Mouse (Mus musculus) MEL (cell line): ENCODE data around the gene Fbxo21. TPM values are rescaled to one million over a fixed set of nuclear protein-coding genes. Genes with fewer than 3 reads are reported as not detected.

Source experiments
- DNase-seq: peaks from one replicate; pipeline ENCODE4 v3.0.0; 2011; ENCODE audit warnings: low read depth, low spot score
- H3K27ac ChIP-seq: 2 replicates; pipeline ENCODE4 v1.5.1; 2012; ENCODE audit warnings: low read depth, mild to moderate bottlenecking, control low read depth, low read length, moderate library complexity; ENCODE audit not compliant: control insufficient read depth
- H3K27me3 ChIP-seq, 2 experiments: fragments of 150-350 bp in 1 of 2; sonication (generic) in 1 of 2; 2 replicates each; pipeline ENCODE4 v1.6.1; 2012; ENCODE audit warnings: low read length in 2 of 2, mild to moderate bottlenecking in 2 of 2, improper control_type of control experiment in 1 of 2, moderate library complexity in 1 of 2; ENCODE audit not compliant: insufficient read depth in 2 of 2, control insufficient read depth in 1 of 2
- H3K36me3 ChIP-seq, 2 experiments: 2 replicates each; pipeline ENCODE4 v1.6.1; 2012 to 2014; ENCODE audit warnings: low read length in 2 of 2, improper control_type of control experiment in 1 of 2, inconsistent platforms in 1 of 2, mild to moderate bottlenecking in 1 of 2; ENCODE audit not compliant: insufficient read depth in 2 of 2, control insufficient read depth in 1 of 2
- H3K4me1 ChIP-seq, 2 experiments: fragments of 150-350 bp in 1 of 2; sonication (generic) in 1 of 2; 2 replicates each; pipeline ENCODE4 v1.6.1; 2012; ENCODE audit warnings: low read length in 2 of 2, improper control_type of control experiment in 1 of 2, mild to moderate bottlenecking in 1 of 2; ENCODE audit not compliant: insufficient read depth in 2 of 2, control insufficient read depth in 1 of 2
- H3K4me3 ChIP-seq, 2 experiments: fragments of 150-350 bp in 1 of 2; sonication (generic) in 1 of 2; 2 replicates each; pipeline ENCODE4 v1.5.1; 2012; ENCODE audit warnings: low read depth in 2 of 2, low read length in 2 of 2, mild to moderate bottlenecking in 2 of 2, moderate library complexity in 2 of 2, control low read depth in 1 of 2, improper control_type of control experiment in 1 of 2; ENCODE audit not compliant: control insufficient read depth in 1 of 2, insufficient read depth in 1 of 2
- H3K79me2 ChIP-seq: 2 replicates; pipeline ENCODE4 v1.6.1; 2012; ENCODE audit warnings: mild to moderate bottlenecking, low read length, moderate library complexity; ENCODE audit not compliant: control insufficient read depth, poor library complexity, insufficient read depth
- H3K9ac ChIP-seq: 2 replicates; pipeline ENCODE4 v1.6.1; 2012; ENCODE audit warnings: low read depth, mild to moderate bottlenecking, control low read depth, low read length, moderate library complexity; ENCODE audit not compliant: control insufficient read depth, poor library complexity, severe bottlenecking
- H3K9me3 ChIP-seq: fragments of 150-350 bp; sonication (generic); replicated peaks from 2 replicates; pipeline ENCODE4 v1.6.1; 2012; ENCODE audit warnings: mild to moderate bottlenecking, low read length, improper control_type of control experiment, moderate library complexity; ENCODE audit not compliant: insufficient read depth
- CTCF ChIP-seq, 3 experiments: IDR thresholded peaks in 2 of 3; conservative IDR thresholded peaks in 1 of 3; 2 replicates each; pipeline ENCODE4 v1.5.1; 2011 to 2012; ENCODE audit warnings: low read length in 3 of 3, low read depth in 2 of 3, mild to moderate bottlenecking in 2 of 3, improper control_type of control experiment in 1 of 3, inconsistent platforms in 1 of 3, mixed read lengths in 1 of 3, moderate library complexity in 1 of 3; ENCODE audit not compliant: control insufficient read depth in 1 of 3, insufficient read depth in 1 of 3, poor library complexity in 1 of 3, severe bottlenecking in 1 of 3
- ELF1 ChIP-seq: IDR thresholded peaks from 2 replicates; pipeline ENCODE4 v1.6.1; 2014; ENCODE audit warnings: low read depth, mild to moderate bottlenecking, inconsistent platforms, low read length, improper control_type of control experiment, moderate library complexity
- EP300 ChIP-seq, 2 experiments: IDR thresholded peaks; 2 replicates each; pipeline ENCODE4 v1.6.1; 2011; ENCODE audit warnings: improper control_type of control experiment in 2 of 2, low read length in 2 of 2, low read depth in 1 of 2, mild to moderate bottlenecking in 1 of 2
- ETS1 ChIP-seq: IDR thresholded peaks from 2 replicates; pipeline ENCODE4 v1.6.1; 2012; ENCODE audit warnings: low read depth, mild to moderate bottlenecking, inconsistent platforms, low read length, improper control_type of control experiment, moderate library complexity
- GABPA ChIP-seq: IDR thresholded peaks from 2 replicates; pipeline ENCODE4 v1.6.1; 2012; ENCODE audit warnings: low read depth, mild to moderate bottlenecking, inconsistent platforms, low read length, improper control_type of control experiment, moderate library complexity
- HCFC1 ChIP-seq: IDR thresholded peaks from 2 replicates; pipeline ENCODE4 v1.6.1; 2012; ENCODE audit warnings: low read depth, mild to moderate bottlenecking, inconsistent platforms, low read length, improper control_type of control experiment, moderate library complexity
- MAFK ChIP-seq: IDR thresholded peaks from 2 replicates; pipeline ENCODE4 v1.6.1; 2011; ENCODE audit warnings: low read depth, mild to moderate bottlenecking, low read length, improper control_type of control experiment, borderline replicate concordance
- MAZ ChIP-seq: IDR thresholded peaks from 2 replicates; pipeline ENCODE4 v1.6.1; 2012; ENCODE audit warnings: low read depth, mild to moderate bottlenecking, inconsistent platforms, low read length, improper control_type of control experiment
- MXI1 ChIP-seq: IDR thresholded peaks from 2 replicates; pipeline ENCODE4 v1.6.1; 2011; ENCODE audit warnings: mild to moderate bottlenecking, low read depth, low read length, improper control_type of control experiment
- POLR2AphosphoS2 ChIP-seq: IDR thresholded peaks from 2 replicates; pipeline ENCODE4 v1.6.1; 2011; ENCODE audit warnings: low read length, improper control_type of control experiment
- POLR2AphosphoS5 ChIP-seq: IDR thresholded peaks from 2 replicates; pipeline ENCODE4 v1.6.1; 2012; ENCODE audit warnings: low read depth, borderline replicate concordance, mild to moderate bottlenecking, inconsistent platforms, low read length, moderate library complexity, mixed read lengths
- RAD21 ChIP-seq: IDR thresholded peaks from 2 replicates; pipeline ENCODE4 v1.6.1; 2011; ENCODE audit warnings: mild to moderate bottlenecking, low read depth, low read length, improper control_type of control experiment
- RCOR1 ChIP-seq: IDR thresholded peaks from 2 replicates; pipeline ENCODE4 v1.6.1; 2012; ENCODE audit warnings: low read depth, mild to moderate bottlenecking, inconsistent platforms, low read length, improper control_type of control experiment
- SIN3A ChIP-seq: IDR thresholded peaks from 2 replicates; pipeline ENCODE4 v1.6.1; 2012; ENCODE audit warnings: low read length, improper control_type of control experiment, inconsistent platforms
- SMC3 ChIP-seq: IDR thresholded peaks from 2 replicates; pipeline ENCODE4 v1.6.1; 2011; ENCODE audit warnings: low read depth, low read length, improper control_type of control experiment
- UBTF ChIP-seq: IDR thresholded peaks from 2 replicates; pipeline ENCODE4 v1.6.1; 2012; ENCODE audit warnings: low read depth, mild to moderate bottlenecking, inconsistent platforms, low read length, improper control_type of control experiment, moderate library complexity, borderline replicate concordance; ENCODE audit not compliant: insufficient read depth
- USF1 ChIP-seq: IDR thresholded peaks from 2 replicates; pipeline ENCODE4 v1.6.1; 2014; ENCODE audit warnings: low read depth, mild to moderate bottlenecking, inconsistent platforms, low read length, improper control_type of control experiment, moderate library complexity
- ZMIZ1 ChIP-seq: IDR thresholded peaks from 2 replicates; pipeline ENCODE4 v1.6.1; 2012; ENCODE audit warnings: low read depth, mild to moderate bottlenecking, inconsistent platforms, low read length, improper control_type of control experiment, moderate library complexity
- ZNF384 ChIP-seq: IDR thresholded peaks from 2 replicates; pipeline ENCODE4 v1.6.1; 2012; ENCODE audit warnings: low read depth, mild to moderate bottlenecking, inconsistent platforms, low read length, improper control_type of control experiment
- polyA plus RNA-seq, 2 experiments: library from polyadenylated mRNA; stranded (reverse) in 1 of 2; unstranded in 1 of 2; fragments of >175 nt in 1 of 2; fragments of >200 nt in 1 of 2; gene quantifications; 2 replicates each; pipeline versions ENCODE4 v1.2.1 to v1.2.4; 2012; ENCODE audit warnings: low replicate concordance in 2 of 2, low read depth in 1 of 2; ENCODE audit not compliant: insufficient read length in 2 of 2, insufficient read depth in 1 of 2, missing spikeins in 1 of 2
- total RNA-seq: library from RNA; depleted of rRNA; stranded (reverse); fragments of 300-350 nt; gene quantifications from 2 replicates; pipeline ENCODE4 v1.2.3, GENCODE M21; 2012

Fbxo21 gene
- total and polyA plus RNA-seq, 3 experiments: 10.4 to 20.5 TPM; not detected in 1

DNA sequence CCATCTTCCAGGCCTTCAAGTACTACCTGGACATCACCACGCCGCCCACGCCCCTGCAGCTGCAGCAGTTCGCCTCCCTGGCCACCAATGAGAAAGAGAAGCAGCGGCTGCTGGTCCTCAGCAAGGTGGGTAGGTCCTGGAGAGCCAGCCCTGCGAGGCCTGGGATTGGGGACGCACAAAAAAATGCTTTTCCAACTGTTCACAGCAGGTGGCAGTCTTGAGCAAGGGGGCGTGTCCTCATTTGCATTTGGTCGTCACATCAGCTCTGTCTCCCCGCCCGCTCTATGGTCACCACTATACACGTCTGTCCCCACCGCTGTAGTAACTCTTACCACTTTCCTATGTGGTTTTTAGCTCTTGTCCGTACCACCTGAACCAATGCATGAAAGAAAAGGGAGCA, 38.3 kb upstream of the Fbxo21 start:
- no peaks in the 10 kb centered on the region for H3K27me3 ChIP-seq
- H3K4me3 ChIP-seq: peak overlapping the region; percentile 35 to 48
- DNase-seq: peak; percentile 86
- no peaks in the 10 kb centered on the region for H3K9me3 ChIP-seq
- H3K36me3 ChIP-seq: no peaks in the 10 kb centered on the region
- no peak overlapping the region for H3K27ac ChIP-seq
- no peaks in the 10 kb centered on the region for H3K4me1 ChIP-seq
- H3K79me2 ChIP-seq: no peaks in the 10 kb centered on the region
- peak overlapping the region; percentile 52 for H3K9ac ChIP-seq
- TF ChIP-seq MAZ (no peak), POLR2AphosphoS5 (no peak), USF1 (no peak), MAFK (no peak), CTCF (IDR thresholded peaks at IDR 0.05 in 2 of 3, conservative IDR thresholded peaks at IDR 0.05 in 1 of 3; ENCODE audit: control insufficient read depth in 1 of 3, insufficient read depth in 1 of 3, low read depth in 2 of 3, low read length in 3 of 3, poor library complexity in 1 of 3, severe bottlenecking in 1 of 3) (peak; percentile 68 to 82 (median 82)), RAD21 (no peak), SMC3 (peak; percentile 51), UBTF (no peak), EP300 (IDR thresholded peaks at IDR 0.05; ENCODE audit: low read depth in 1 of 2, low read length in 2 of 2) (no peak)

DNA sequence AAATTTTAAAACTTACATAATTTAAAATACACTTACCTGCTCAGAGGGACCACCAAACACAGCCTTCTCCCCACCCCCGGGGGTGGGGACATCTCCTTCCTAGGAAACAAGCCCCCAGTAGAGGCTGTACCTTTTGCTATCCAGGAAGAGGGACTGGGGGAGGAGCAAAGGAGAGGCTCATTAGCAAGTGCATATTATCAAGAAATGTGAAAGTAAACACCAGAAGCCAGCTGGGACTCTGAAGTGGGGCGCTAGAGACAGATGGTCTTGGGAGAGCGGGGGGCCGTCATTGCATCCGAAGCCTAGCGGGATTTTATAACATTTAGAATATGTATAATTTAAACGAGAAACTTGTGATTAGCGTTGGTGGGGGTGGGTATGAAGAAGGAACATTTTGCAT, 37.1 kb upstream of the Fbxo21 start:
- Histone ChIP-seq H3K4me3 (peak overlapping the region; percentile 35 to 48), H3K9ac (peak overlapping the region; percentile 52; the same call in 1 of the 2 replicates), H3K27me3 (no peaks in the 10 kb centered on the region), H3K79me2 (no peaks in the 10 kb centered on the region), H3K4me1 (no peaks in the 10 kb centered on the region), H3K9me3 (no peaks in the 10 kb centered on the region), H3K27ac (no peak overlapping the region), H3K36me3 (no peaks in the 10 kb centered on the region)
- TF ChIP-seq POLR2AphosphoS2 (no peak), USF1 (no peak), POLR2AphosphoS5 (no peak), ZNF384 (no peak), GABPA (no peak), ELF1 (peak; percentile 57), ZMIZ1 (no peak), ETS1 (peak; percentile 54; the same call in 1 of the 2 replicates), UBTF (no peak), MXI1 (peak; percentile 23; the same call in 1 of the 2 replicates), RCOR1 (no peak), HCFC1 (no peak), SIN3A (peak; percentile 47; the same call in 1 of the 2 replicates)
- DNase-seq: peak; percentile 61
